Mouse (Mus musculus): Measurements from ENCODE around the gene Cnbd2. TPM values are rescaled to one million over a fixed set of nuclear protein-coding genes. Genes with fewer than 3 reads are reported as not detected.

The Cnbd2 gene
- polyA plus RNA-seq, 1 experiment from 2014 or later: 2.2 TPM

GRCm38 (mm10) chr2:156305818-156306217 lies 6.3 kb upstream of the Cnbd2 start:
- no peak overlapping the region for H3K4me3 ChIP-seq (ENCODE audit: low read length)
- H3K9ac ChIP-seq (ENCODE audit: low read length): no peak overlapping the region
- 53% methylated on average over 2 of the region's 2 CpGs for WGBS
- H3K27ac ChIP-seq (ENCODE audit: low read length): no peak overlapping the region
- no peaks in the 10 kb centered on the region for H3K4me1 ChIP-seq (ENCODE audit: control insufficient read depth, insufficient read depth, low read length)
- H3K9me3 ChIP-seq (replicated peaks; ENCODE audit: control insufficient read depth, low read length): no peaks in the 10 kb centered on the region
- peaks cover 16% of the 10 kb centered on the region for H3K36me3 ChIP-seq (ENCODE audit: control insufficient read depth, insufficient read depth)
- no peaks in the 10 kb centered on the region for H3K27me3 ChIP-seq (ENCODE audit: control insufficient read depth, insufficient read depth, low read length)
- no peak for ATAC-seq (replicated peaks; ENCODE audit: extremely low read depth, insufficient read depth, low FRiP score)
- no peak overlapping the region for H3K4me2 ChIP-seq (ENCODE audit: low read depth, low read length)

GRCm38 (mm10) chr2:156307261-156307660 lies 4.8 kb upstream of the Cnbd2 start:
- WGBS: 55% methylated on average over 5 of the region's 5 CpGs
- Histone ChIP-seq H3K4me2 (ENCODE audit: low read depth, low read length) (no peak overlapping the region), H3K36me3 (ENCODE audit: control insufficient read depth, insufficient read depth) (peaks cover 12% of the 10 kb centered on the region; the same call in 1 of the 2 replicates), H3K4me1 (ENCODE audit: control insufficient read depth, insufficient read depth, low read length) (peaks cover 5% of the 10 kb centered on the region), H3K27me3 (ENCODE audit: control insufficient read depth, insufficient read depth, low read length) (no peaks in the 10 kb centered on the region), H3K27ac (ENCODE audit: low read length) (no peak overlapping the region), H3K9me3 (replicated peaks; ENCODE audit: control insufficient read depth, low read length) (no peaks in the 10 kb centered on the region), H3K4me3 (ENCODE audit: low read length) (no peak overlapping the region), H3K9ac (ENCODE audit: low read length) (no peak overlapping the region)
- no peak for ATAC-seq (replicated peaks; ENCODE audit: extremely low read depth, insufficient read depth, low FRiP score)

GRCm38 (mm10) chr2:156309948-156310347 lies 2.2 kb upstream of the Cnbd2 start:
- Histone ChIP-seq H3K4me2 (ENCODE audit: low read depth, low read length) (no peak overlapping the region), H3K4me3 (ENCODE audit: low read length) (no peak overlapping the region), H3K27me3 (ENCODE audit: control insufficient read depth, insufficient read depth, low read length) (no peaks in the 10 kb centered on the region), H3K27ac (ENCODE audit: low read length) (no peak overlapping the region), H3K4me1 (ENCODE audit: control insufficient read depth, insufficient read depth, low read length) (peaks cover 9% of the 10 kb centered on the region), H3K9ac (ENCODE audit: low read length) (no peak overlapping the region), H3K9me3 (replicated peaks; ENCODE audit: control insufficient read depth, low read length) (0 out of 2 replicates have a peak, but pooled peaks cover 3% of the 10 kb centered on the region), H3K36me3 (ENCODE audit: control insufficient read depth, insufficient read depth) (peaks cover 8% of the 10 kb centered on the region; the same call in 1 of the 2 replicates)
- ATAC-seq (replicated peaks; ENCODE audit: extremely low read depth, insufficient read depth, low FRiP score): no peak
- 93% methylated on average over 5 of the region's 5 CpGs for WGBS

- WGBS: 88% methylated on average over 5 of the region's 5 CpGs
- no peak for ATAC-seq (replicated peaks; ENCODE audit: extremely low read depth, insufficient read depth, low FRiP score)
- H3K4me1 ChIP-seq (ENCODE audit: control insufficient read depth, insufficient read depth, low read length): peaks cover 9% of the 10 kb centered on the region
These were observed 1.6 kb upstream of the Cnbd2 start for GRCm38 (mm10) chr2:156310455-156310854.

GRCm38 (mm10) chr2:156310945-156311344 lies 1.2 kb upstream of the Cnbd2 start:
- ATAC-seq (replicated peaks; ENCODE audit: extremely low read depth, insufficient read depth, low FRiP score): no peak
- Histone ChIP-seq H3K4me3 (ENCODE audit: low read length) (no peak overlapping the region; the same call in 1 of the 2 replicates), H3K27ac (ENCODE audit: low read length) (peak overlapping the region; percentile 97), H3K9me3 (replicated peaks; ENCODE audit: control insufficient read depth, low read length) (0 out of 2 replicates have a peak, but pooled peaks cover 3% of the 10 kb centered on the region), H3K9ac (ENCODE audit: low read length) (no peak overlapping the region), H3K36me3 (ENCODE audit: control insufficient read depth, insufficient read depth) (0 out of 2 replicates have a peak, but pooled peaks cover 8% of the 10 kb centered on the region), H3K4me1 (ENCODE audit: control insufficient read depth, insufficient read depth, low read length) (peaks cover 9% of the 10 kb centered on the region), H3K27me3 (ENCODE audit: control insufficient read depth, insufficient read depth, low read length) (no peaks in the 10 kb centered on the region), H3K4me2 (ENCODE audit: low read depth, low read length) (peak overlapping the region; percentile 93)
- WGBS: 91% methylated on average over 5 of the region's 5 CpGs

More at GRCm38 (mm10) chr2:156310455-156310854, 1.6 kb upstream of the Cnbd2 start:
- H3K36me3 ChIP-seq (ENCODE audit: control insufficient read depth, insufficient read depth): peaks cover 8% of the 10 kb centered on the region; the same call in 1 of the 2 replicates
- no peak overlapping the region for H3K27ac ChIP-seq (ENCODE audit: low read length)
- no peaks in the 10 kb centered on the region for H3K27me3 ChIP-seq (ENCODE audit: control insufficient read depth, insufficient read depth, low read length)
- no peak overlapping the region for H3K4me3 ChIP-seq (ENCODE audit: low read length)
- H3K9ac ChIP-seq (ENCODE audit: low read length): no peak overlapping the region
- 0 out of 2 replicates have a peak, but pooled peaks cover 3% of the 10 kb centered on the region for H3K9me3 ChIP-seq (replicated peaks; ENCODE audit: control insufficient read depth, low read length)
- no peak overlapping the region for H3K4me2 ChIP-seq (ENCODE audit: low read depth, low read length)

- peak overlapping the region; percentile 97 for H3K27ac ChIP-seq (ENCODE audit: low read length)
- peak overlapping the region; percentile 91 for H3K4me3 ChIP-seq (ENCODE audit: low read length)
- H3K4me1 ChIP-seq (ENCODE audit: control insufficient read depth, insufficient read depth, low read length): peaks cover 9% of the 10 kb centered on the region
- H3K27me3 ChIP-seq (ENCODE audit: control insufficient read depth, insufficient read depth, low read length): no peaks in the 10 kb centered on the region
- no peak for ATAC-seq (replicated peaks; ENCODE audit: extremely low read depth, insufficient read depth, low FRiP score)
- peak overlapping the region; percentile 93 for H3K4me2 ChIP-seq (ENCODE audit: low read depth, low read length)
- peak overlapping the region; percentile 95 for H3K9ac ChIP-seq (ENCODE audit: low read length)
- H3K9me3 ChIP-seq (replicated peaks; ENCODE audit: control insufficient read depth, low read length): 0 out of 2 replicates have a peak, but pooled peaks cover 3% of the 10 kb centered on the region
- WGBS: 20% methylated on average over 8 of the region's 8 CpGs
- 0 out of 2 replicates have a peak, but pooled peaks cover 8% of the 10 kb centered on the region for H3K36me3 ChIP-seq (ENCODE audit: control insufficient read depth, insufficient read depth)
These were observed 658 bp upstream of the Cnbd2 start for GRCm38 (mm10) chr2:156311441-156311840.

GRCm38 (mm10) chr2:156311841-156312291 lies 233 bp upstream of the Cnbd2 start:
- Histone ChIP-seq H3K27ac (ENCODE audit: low read length) (peak overlapping the region; percentile 97), H3K4me1 (ENCODE audit: control insufficient read depth, insufficient read depth, low read length) (peaks cover 9% of the 10 kb centered on the region), H3K9ac (ENCODE audit: low read length) (peak overlapping the region; percentile 95), H3K4me2 (ENCODE audit: low read depth, low read length) (peak overlapping the region; percentile 93), H3K27me3 (ENCODE audit: control insufficient read depth, insufficient read depth, low read length) (no peaks in the 10 kb centered on the region), H3K4me3 (ENCODE audit: low read length) (peak overlapping the region; percentile 91), H3K36me3 (ENCODE audit: control insufficient read depth, insufficient read depth) (0 out of 2 replicates have a peak, but pooled peaks cover 6% of the 10 kb centered on the region), H3K9me3 (replicated peaks; ENCODE audit: control insufficient read depth, low read length) (0 out of 2 replicates have a peak, but pooled peaks cover 3% of the 10 kb centered on the region)
- ATAC-seq (replicated peaks; ENCODE audit: extremely low read depth, insufficient read depth, low FRiP score): peak; percentile 73
- 0% methylated on average over 51 of the region's 53 CpGs for WGBS

GRCm38 (mm10) chr2:156313153-156313552 lies 1.1 kb downstream of the Cnbd2 start:
- peak overlapping the region; percentile 97 for H3K27ac ChIP-seq (ENCODE audit: low read length)
- 55% methylated on average over 3 of the region's 3 CpGs for WGBS
- peak overlapping the region; percentile 95 for H3K9ac ChIP-seq (ENCODE audit: low read length)

GRCm38 (mm10) chr2:156314811-156315210 lies 2.7 kb downstream of the Cnbd2 start:
- Histone ChIP-seq H3K27ac (ENCODE audit: low read length) (no peak overlapping the region), H3K4me1 (ENCODE audit: control insufficient read depth, insufficient read depth, low read length) (peaks cover 9% of the 10 kb centered on the region), H3K36me3 (ENCODE audit: control insufficient read depth, insufficient read depth) (0 out of 2 replicates have a peak, but pooled peaks cover 5% of the 10 kb centered on the region), H3K27me3 (ENCODE audit: control insufficient read depth, insufficient read depth, low read length) (no peaks in the 10 kb centered on the region), H3K4me2 (ENCODE audit: low read depth, low read length) (no peak overlapping the region), H3K9ac (ENCODE audit: low read length) (no peak overlapping the region), H3K4me3 (ENCODE audit: low read length) (no peak overlapping the region), H3K9me3 (replicated peaks; ENCODE audit: control insufficient read depth, low read length) (0 out of 2 replicates have a peak, but pooled peaks cover 3% of the 10 kb centered on the region)
- WGBS: 94% methylated on average over 6 of the region's 6 CpGs
- no peak for ATAC-seq (replicated peaks; ENCODE audit: extremely low read depth, insufficient read depth, low FRiP score)

More at GRCm38 (mm10) chr2:156313153-156313552, 1.1 kb downstream of the Cnbd2 start:
- H3K4me1 ChIP-seq (ENCODE audit: control insufficient read depth, insufficient read depth, low read length): peaks cover 9% of the 10 kb centered on the region
- H3K36me3 ChIP-seq (ENCODE audit: control insufficient read depth, insufficient read depth): 0 out of 2 replicates have a peak, but pooled peaks cover 5% of the 10 kb centered on the region
- peak overlapping the region; percentile 91 for H3K4me3 ChIP-seq (ENCODE audit: low read length)
- peak overlapping the region; percentile 93 for H3K4me2 ChIP-seq (ENCODE audit: low read depth, low read length)
- no peak for ATAC-seq (replicated peaks; ENCODE audit: extremely low read depth, insufficient read depth, low FRiP score)
- no peaks in the 10 kb centered on the region for H3K27me3 ChIP-seq (ENCODE audit: control insufficient read depth, insufficient read depth, low read length)
- H3K9me3 ChIP-seq (replicated peaks; ENCODE audit: control insufficient read depth, low read length): 0 out of 2 replicates have a peak, but pooled peaks cover 3% of the 10 kb centered on the region
